Mouse (Mus musculus): Measurements from ENCODE around the gene Pde4a.

DNA sequence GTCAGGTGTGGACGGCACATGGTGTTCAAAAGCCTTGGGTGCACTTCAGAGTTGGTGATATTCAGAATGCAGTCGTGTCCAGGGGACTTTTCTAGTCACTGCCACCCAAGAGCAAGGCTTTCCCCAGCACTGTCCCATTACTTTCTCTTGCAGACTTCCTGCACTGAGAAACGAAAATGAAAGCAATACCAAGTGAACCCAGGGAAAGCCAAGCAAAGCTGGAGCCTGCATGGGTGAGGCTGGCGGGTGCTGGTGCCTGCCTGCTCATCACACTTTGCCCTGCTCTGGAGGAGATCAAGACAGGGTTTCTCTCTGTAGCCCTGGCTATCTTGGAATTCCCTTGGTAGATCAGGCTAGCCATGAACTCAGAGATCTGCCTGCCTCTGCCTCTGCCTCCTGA, 69.8 kb downstream of the Pde4a start:
- TF ChIP-seq EP300 (IDR thresholded peaks at IDR 0.05; ENCODE audit: insufficient read depth, low read depth, low read length) (no peak), CTCF (IDR thresholded peaks at IDR 0.05; ENCODE audit: low read depth, low read length) (no peak), POLR2A (IDR thresholded peaks at IDR 0.05; ENCODE audit: insufficient read depth, low read length) (no peak)

All from ES-Bruce4 (cell line).